ENCODE assay signal across 8 mouse cellular contexts in the genomic region with DNA sequence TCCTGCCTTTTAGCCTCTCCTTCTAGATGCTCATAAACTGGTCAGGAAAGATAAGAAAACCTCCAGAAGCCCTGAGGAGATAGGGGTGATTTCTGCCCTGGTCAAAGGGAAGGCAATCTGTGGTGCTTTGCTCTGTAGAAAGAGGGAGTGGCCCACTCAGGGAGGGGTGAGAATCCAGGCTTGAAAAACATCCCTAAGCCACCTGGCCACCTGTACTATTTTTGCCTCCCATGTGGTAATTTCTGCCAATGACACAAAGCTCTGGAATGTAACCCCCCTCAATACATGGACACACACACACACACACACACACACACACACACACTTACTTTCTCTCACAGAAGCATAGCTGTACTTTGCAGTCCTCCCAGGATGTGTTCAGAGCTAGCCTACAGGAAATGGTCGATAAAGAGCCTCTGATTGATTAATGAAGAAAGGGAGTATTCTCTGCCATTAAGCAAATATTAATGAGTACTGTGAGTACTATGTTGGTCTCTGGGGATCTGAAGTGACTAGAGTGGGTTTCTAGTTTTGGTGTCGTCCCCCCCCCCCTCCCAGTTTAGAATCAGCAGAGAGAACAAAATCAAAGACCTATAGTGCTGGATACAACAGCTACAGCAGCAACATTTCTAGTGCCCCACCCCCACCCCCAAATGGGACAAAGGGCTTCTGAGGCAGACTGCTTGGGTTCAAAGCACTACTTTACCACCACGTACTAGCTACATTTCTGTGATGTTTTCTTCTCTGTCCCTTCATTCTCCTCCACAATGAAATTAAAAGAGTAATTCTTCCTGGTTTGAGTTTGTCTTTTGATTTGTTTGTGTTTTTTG. TPM values are rescaled to one million over a fixed set of nuclear protein-coding genes. Genes with fewer than 3 reads are reported as not detected.
A peak's percentile ranks its signal among the peaks of the same experiment; 100 is the strongest.
DNase-seq lines count a peak whose midpoint lies in the region; ATAC-seq and TF ChIP-seq lines count a peak whose summit lies in the region.

No protein-coding gene starts in this region.

- peak overlapping the region; percentile 47 for H3K9ac ChIP-seq in heart, embryonic 13.5 days
- H3K9ac ChIP-seq in kidney, postnatal 0 days (ENCODE audit: low read depth, low read length), result no peak overlapping the region

- H3K4me3 ChIP-seq in heart, embryonic 13.5 days, result no peak overlapping the region
- no peak overlapping the region for H3K4me3 ChIP-seq in kidney, postnatal 0 days (replicated peaks; ENCODE audit: low read depth, low read length)

- H3K27me3 ChIP-seq in heart, embryonic 13.5 days (replicated peaks), result no peaks in the 10 kb centered on the region
- no peaks in the 10 kb centered on the region for H3K27me3 ChIP-seq in kidney, postnatal 0 days (ENCODE audit: insufficient read depth, low read length)

- TF ChIP-seq CTCF in kidney, postnatal 0 days (IDR thresholded peaks at IDR 0.05; ENCODE audit: low read depth), result no peak

- peak; percentile 78 for ATAC-seq in heart, embryonic 13.5 days (ENCODE audit: extremely low read depth, insufficient number of reproducible peaks, low FRiP score, low TSS enrichment)
- ATAC-seq in kidney, postnatal 0 days (replicated peaks; ENCODE audit: low FRiP score, low read depth), result peak; percentile 10; the same call in 1 of the 2 replicates

- peak overlapping the region; percentile 10 for H3K4me2 ChIP-seq in heart, embryonic 13.5 days
- H3K4me2 ChIP-seq in kidney, postnatal 0 days (ENCODE audit: low read length), result 0 out of 2 replicates have a peak overlapping the region, but pooled peaks have one; percentile 3

- H3K36me3 ChIP-seq in heart, embryonic 13.5 days, result no peaks in the 10 kb centered on the region; the same call in 1 of the 2 replicates
- H3K36me3 ChIP-seq in kidney, postnatal 0 days (ENCODE audit: insufficient read depth, low read length), result no peaks in the 10 kb centered on the region

- peaks cover 80% of the 10 kb centered on the region for H3K4me1 ChIP-seq in heart, embryonic 13.5 days
- peaks cover 24% of the 10 kb centered on the region for H3K4me1 ChIP-seq in kidney, postnatal 0 days (replicated peaks; ENCODE audit: insufficient read depth, low read length)

- H3K9me3 ChIP-seq in heart, embryonic 13.5 days, result no peaks in the 10 kb centered on the region
- H3K9me3 ChIP-seq in kidney, postnatal 0 days (replicated peaks; ENCODE audit: low read length), result no peaks in the 10 kb centered on the region

- 46% methylated on average over 3 of the region's 3 CpGs for WGBS in heart, embryonic 13.5 days
- 23% methylated on average over 3 of the region's 3 CpGs for WGBS in kidney, postnatal 0 days

- no peak for DNase-seq in heart, adult 8-10 months (ENCODE audit: low spot score)
- DNase-seq in thymus, postnatal 14 days, result peak; percentile 9
- no peak for DNase-seq in thymus, postnatal 4 days
- DNase-seq in kidney, postnatal 0 days (ENCODE audit: low spot score), result peak; percentile 80
- DNase-seq in T-cell, adult 2 months (ENCODE audit: low spot score), result no peak
- no peak for DNase-seq in urinary bladder, postnatal 36 days (ENCODE audit: low spot score in 2 of 2)
- DNase-seq in lung, postnatal 4 days, result no peak

- H3K27ac ChIP-seq in heart, embryonic 13.5 days (replicated peaks), result peak overlapping the region; percentile 61
- peak overlapping the region; percentile 47; the same call in 1 of the 2 replicates for H3K27ac ChIP-seq in kidney, postnatal 0 days

RNA-seq across cellular contexts. Expression of a gene that starts 20.0 kb away (rescaled TPM):
- 59.6 and 62.8 TPM in 2 replicates for polyA plus RNA-seq in heart, embryonic 13.5 days (2015; fragmentation: Nextera tagmentation; extraction: Ambion mirVana)
- 10 to 100 TPM; 46.9 to 66.6 (median 51.4) TPM for total RNA-seq in heart, adult 8-10 months (2022)
- polyA plus RNA-seq in kidney, postnatal 0 days (2015; fragmentation: Nextera tagmentation; extraction: Ambion mirVana), result 95.6 and 98.7 TPM in 2 replicates

RNA-seq across cellular contexts. Expression of a gene that starts 36.2 kb away (rescaled TPM):
- 51.1 and 55.5 TPM in 2 replicates for polyA plus RNA-seq in heart, embryonic 13.5 days (2015; fragmentation: Nextera tagmentation; extraction: Ambion mirVana)
- total RNA-seq in heart, adult 8-10 months (2022), result 1 to 10 TPM in 2 of 4 experiments, under 1 TPM in 2; 0.65 to 1.4 (median 0.91) TPM
- polyA plus RNA-seq in kidney, postnatal 0 days (2015; fragmentation: Nextera tagmentation; extraction: Ambion mirVana), result 37.3 and 41.4 TPM in 2 replicates

RNA-seq across cellular contexts. Expression of a gene that starts 57.6 kb away (rescaled TPM):
- 11.8 and 13.4 TPM in 2 replicates for polyA plus RNA-seq in heart, embryonic 13.5 days (2015; fragmentation: Nextera tagmentation; extraction: Ambion mirVana)
- 10 to 100 TPM; 10.3 to 16.2 (median 12.4) TPM for total RNA-seq in heart, adult 8-10 months (2022)
- polyA plus RNA-seq in kidney, postnatal 0 days (2015; fragmentation: Nextera tagmentation; extraction: Ambion mirVana), result 15.8 and 16.3 TPM in 2 replicates

Comparison
In these comparisons a context has a peak if more than half of its experiments do, and no peak if none do; other contexts are left out.
1. DNase-seq: peak in thymus, postnatal 14 days (single experiment) and kidney, postnatal 0 days (single experiment); none in heart, adult 8-10 months (single experiment), thymus, postnatal 4 days (single experiment), T-cell, adult 2 months (single experiment), urinary bladder, postnatal 36 days (0 of 2) and lung, postnatal 4 days (0 of 2).